Mouse (Mus musculus) right cerebral cortex, postnatal 36 days (tissue): ENCODE measurements at regions not wholly inside any gene's neighbourhood (a gene's known extent, or its start where the extent isn't known, plus 50 kb on each side); places are given as distances from the start of the nearest gene placed in this dataset.

ENCODE experiments used
- DNase-seq, 2 experiments: peaks; one replicate each; pipeline ENCODE4 v3.0.0; 2022; ENCODE audit warnings: low spot score in 2 of 2, mixed read lengths in 1 of 2

DNA sequence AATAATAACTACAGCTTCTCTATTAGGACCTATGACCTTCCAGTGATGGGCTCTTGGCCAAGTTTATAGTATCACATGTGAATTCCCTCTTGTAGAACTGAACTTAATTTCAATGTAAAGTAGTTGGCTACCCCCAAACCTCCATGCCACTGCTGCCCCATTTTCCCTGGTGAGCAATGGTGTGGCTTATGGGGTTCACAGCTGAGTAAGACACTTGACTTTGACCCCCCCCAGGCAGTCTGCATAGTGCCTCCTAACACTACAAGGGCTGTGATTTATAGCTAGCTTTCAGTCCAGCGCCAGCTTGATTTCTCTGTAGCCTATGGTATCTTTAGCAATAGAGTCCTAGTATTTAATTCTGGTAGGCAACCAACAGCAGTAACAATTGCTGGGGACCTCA lies 113.1 kb downstream of the Mis18a start:
- no peak for DNase-seq

DNA sequence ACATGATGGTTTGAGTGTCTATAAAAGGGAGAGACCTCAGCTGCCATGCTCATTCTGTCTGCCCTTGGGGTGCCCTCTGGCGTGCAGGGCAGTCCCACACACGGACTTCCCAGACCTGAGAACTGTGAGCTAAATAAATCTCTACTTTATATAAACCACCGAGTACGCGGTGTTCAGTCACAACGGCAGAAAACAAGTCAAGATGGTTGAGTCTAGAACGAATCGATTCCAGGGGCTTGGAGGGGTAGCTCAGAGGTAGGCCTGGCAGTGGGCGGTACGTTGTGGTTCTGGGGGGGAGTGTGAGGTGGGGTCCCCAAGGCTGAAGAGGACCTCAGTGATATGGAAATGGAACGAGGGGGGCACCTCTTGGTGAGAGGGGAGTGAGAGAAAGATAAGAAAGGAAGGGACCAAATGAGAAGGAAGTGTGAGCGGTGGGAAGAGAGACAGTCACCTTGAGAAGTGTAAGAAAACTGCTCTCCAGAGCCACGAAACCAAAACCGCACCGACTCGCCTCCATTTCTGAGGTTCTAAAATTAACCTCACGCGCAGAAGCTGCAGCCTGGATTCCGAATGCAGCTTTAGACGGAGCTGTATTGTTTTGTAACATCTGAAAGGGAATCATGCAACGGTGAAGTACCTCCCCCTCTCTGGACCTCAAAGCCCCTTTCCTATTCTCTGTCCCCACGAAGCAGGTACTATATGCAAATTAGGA lies 117.0 kb downstream of the Mis18a start:
- no peak for DNase-seq

DNA sequence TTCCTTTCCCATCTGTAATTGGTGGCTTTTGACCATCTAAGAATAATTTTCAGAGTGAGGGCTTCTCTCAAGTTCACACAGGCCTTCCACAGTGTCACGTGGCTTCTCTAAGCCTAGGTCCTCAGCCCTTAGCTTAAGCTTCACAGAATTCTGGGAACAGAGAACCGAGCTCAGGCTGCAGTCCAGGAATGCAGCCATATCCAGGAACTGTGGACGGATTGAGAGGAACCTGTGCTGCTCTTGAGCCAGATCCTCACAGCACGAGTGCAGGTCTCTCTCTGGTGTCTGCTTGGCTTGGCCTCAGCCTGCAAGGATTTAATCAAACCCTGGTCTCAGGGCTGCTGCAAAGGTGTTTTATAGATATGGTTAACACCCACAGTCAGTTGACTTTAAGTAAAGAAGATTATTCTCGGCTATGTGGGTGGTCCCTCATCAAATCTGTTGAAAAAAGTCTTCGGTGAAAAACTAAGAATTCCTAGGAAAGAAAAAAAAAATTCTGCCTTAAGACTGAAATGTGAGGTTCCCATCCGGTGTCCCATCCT lies 127.8 kb downstream of the Mis18a start:
- DNase-seq = no peak

DNA sequence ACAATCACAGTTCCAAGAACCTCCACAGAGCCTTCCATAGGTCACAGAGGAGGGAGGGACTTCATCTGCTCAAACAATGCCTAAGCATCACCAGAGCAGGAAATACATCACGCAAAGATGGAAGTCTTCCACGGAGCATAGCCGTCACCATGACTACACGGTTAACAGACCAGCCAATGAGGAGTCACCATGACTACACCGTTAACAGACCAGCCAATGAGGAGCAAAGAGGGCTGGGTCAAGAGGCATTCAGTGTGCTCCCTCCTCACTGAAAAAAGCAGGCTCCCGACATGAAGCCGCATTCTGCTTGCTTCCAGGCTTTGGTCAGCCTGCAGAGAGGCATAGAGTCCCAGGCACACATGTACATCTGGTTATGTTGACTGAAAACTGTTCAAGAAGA lies 128.5 kb downstream of the Mis18a start:
- DNase-seq = no peak

DNA sequence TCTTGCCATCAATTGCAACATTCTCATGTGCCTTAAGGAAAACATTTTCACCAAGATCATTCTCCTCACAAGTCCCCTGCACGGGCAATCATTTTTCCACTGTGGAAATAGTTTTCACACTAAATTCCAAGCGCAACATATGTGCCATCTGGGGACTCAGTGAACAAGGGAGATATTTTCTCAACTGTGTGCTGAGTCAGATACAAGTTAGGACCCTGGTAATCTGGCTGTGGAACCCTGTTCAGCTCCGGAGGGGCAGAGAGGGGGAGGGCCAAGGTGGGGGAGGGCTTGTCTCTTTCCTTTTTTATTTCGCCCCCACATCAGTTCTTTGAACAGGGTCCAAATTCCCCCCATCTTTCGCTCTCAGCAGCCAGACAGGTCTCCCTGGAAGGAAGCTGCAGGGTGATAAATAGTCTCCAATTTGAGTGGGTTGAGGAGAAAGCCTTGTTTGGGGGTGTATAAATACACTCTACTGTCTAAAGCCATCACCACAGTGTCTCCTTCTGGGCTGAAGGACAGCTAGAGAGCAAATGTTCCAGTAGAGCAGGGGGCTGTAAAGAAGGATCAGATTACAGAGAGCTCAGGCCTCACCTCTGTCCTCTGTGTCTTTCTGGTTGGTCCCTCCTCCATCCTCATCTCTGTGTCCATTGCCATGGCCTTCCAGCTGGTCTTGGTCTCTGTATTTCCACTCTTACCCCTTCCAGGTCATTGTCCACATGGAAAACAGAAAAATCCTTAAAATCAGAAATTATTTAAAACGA lies 134.3 kb downstream of the Mis18a start:
- no peak for DNase-seq

DNA sequence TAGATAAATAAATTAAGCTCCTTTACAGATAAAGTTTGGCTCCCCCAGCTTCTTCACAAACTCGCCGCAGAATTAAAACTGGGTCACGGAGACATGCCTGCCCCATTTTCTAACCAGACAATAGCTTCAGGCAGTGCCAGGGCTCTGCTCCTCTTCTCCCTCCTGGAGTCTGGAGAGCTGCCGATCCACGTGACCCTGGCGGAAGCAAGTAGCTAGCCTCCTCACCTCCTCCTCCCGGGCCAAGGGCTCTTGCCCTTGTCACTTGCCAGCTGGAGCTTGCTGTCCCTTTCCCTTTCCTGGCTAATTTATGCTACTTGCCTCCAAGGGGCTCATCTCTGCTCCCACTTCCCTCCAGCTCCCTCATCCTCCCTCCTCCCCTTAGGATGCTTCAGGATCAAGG lies 142.0 kb downstream of the Mis18a start:
- no peak for DNase-seq

DNA sequence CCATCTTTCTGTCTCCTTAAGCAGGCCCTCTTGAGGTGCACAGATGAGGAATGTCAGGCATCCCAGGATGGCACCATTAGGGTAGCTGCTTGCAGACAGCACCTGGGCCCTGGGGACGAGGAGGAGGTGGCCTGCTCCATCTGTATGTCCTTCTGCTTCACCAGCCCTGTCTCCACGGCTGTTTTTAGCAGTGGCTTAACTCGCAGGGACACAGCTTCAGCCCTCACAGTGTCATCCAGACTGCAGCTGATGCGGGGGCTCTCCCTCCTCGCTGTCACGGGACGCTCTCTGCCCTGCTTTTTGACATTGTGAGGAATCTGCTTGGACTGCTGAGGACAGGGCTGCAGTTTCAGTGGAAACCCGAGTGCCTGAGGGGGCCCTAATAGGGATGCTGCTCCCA lies 146.8 kb downstream of the Mis18a start:
- peak in 1 of 2 experiments; percentile 22 for DNase-seq

DNA sequence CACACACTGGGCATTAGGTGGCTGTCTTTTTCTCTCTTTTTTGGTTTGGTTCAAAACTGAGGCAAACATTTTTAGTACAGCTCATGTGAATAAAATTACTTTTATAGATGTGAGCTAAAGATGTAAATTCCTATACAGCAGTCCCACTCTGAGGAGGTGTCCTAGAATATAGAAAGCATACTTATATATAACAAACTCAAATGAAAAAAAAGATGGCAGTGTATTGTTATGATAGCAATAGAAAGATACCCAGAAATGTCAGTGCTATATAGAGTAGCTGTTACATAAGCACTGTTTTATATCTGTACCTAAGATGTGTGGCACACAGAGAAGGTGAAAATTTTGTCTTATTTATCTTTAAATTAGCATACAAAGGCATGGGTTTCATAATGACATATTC lies 156.1 kb downstream of the Mis18a start:
- DNase-seq = no peak

DNA sequence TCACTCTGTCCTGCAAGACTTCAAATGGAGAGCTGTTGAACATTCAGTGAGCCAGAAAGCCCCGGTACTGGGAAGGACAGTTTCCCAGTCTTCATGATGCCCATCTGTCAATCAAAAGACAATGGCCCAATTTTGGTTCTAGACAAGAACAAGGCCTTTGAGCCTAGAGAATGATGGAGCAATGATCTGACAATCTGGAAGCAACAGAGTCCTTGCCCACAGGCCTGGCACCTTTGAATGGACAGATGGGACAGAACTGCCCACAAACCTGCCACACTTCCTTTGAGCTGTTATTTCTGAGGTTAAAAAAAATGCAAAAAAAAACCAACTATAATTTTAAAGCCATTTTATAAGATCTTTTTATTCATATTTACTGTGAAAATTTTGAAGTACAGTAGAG lies 157.4 kb downstream of the Mis18a start:
- DNase-seq = no peak

DNA sequence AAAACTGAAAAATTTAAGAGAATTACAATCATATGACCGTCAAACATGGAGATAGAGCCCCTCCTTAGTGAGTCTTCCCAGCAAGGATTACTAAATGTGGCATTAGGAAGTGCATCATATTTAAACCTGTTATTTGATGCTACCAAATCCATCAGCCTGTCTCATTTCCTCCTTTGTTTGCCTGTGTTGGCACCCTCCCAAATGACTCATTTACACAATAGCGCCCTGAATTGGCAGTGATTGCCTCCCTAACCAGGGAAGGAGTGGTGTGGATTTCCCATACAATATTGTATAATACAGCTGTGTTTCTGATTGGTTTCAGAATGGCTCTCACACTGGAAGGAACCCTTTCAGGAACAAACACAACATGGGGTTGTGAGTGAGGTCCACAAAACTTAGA lies 162.0 kb downstream of the Mis18a start:
- no peak for DNase-seq

DNA sequence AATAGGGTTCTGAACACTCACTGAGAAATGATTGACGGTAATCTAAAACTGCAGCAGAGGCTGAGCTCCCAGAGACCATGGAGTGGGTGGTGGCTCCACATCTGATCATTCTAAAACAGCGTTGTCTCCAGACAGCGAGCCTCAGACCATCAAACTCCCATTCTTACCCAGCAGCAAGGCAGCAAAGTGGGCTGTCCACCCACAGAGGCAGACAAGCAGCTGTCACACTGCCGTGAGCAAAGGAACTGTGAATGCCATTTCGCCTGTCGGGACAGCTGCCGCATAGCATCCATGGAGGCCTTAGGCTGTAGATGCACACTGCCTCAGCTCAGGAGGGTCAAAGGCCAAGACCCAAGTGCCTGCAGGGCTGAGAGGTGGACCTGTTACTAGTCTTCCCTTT lies 167.3 kb downstream of the Hunk start:
- DNase-seq = peak; percentile 25 to 29

DNA sequence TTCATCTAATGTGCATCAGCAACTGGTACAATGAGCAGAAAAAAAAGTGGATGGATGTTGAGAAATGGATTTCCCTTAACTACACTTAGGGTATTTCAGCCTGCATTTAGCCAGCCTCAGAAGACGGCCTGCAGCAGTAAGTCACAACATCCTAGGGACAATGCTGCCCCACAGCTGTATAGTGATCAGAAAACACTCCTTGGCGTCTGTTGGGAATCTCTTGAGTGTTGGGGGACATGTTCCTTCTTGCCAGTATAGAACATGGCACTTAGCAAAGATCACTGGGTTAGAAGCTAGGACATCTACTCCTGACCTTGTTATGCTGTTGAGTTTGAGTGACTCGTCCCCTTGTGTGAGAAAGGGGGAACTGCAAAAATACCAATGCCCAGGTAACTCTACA lies 165.2 kb downstream of the Hunk start:
- no peak for DNase-seq

DNA sequence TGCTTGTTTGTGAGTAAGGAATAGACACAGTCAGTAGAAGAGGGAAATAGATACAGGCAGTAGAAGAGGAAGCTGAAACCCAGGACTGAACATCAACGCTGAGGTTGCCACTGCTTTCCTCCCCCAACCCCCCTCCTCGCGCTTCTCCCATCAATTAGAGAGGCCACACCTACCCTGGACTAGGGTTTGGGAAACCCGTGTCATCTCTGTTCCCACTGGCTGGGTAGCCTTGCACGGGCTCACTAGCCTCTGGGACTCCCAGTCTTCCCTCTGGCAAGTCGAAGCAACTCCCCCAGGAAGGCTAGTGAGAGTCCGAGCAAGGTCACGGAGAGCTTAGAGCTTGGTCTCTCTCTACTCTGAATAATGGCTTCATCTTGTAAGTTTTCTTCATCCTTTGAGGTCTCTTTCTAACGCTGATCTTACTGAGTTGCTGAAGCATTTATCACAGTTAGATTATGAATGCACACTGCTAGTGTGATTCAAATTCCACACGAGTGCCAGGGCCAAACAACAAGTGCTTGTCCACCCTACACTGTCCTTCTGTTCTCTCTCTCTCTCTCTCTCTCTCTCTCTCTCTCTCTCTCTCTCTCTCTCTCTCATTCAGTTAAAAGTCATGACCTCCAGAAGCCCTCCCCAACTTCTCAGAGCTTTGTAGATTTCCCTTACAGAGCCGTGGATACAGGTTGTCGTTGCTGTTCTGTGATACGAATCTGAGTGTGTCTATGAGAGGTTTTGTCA lies 164.4 kb downstream of the Hunk start:
- no peak for DNase-seq
